Mouse (Mus musculus) adrenal gland, postnatal 0 days (tissue): ENCODE results near the gene Evi2a. TPM values are rescaled to one million over a fixed set of nuclear protein-coding genes. Genes with fewer than 3 reads are reported as not detected.

Experiments used
- polyA plus RNA-seq: library from polyadenylated mRNA; unstranded; fragments of >200 nt; fragmentation: Nextera tagmentation; extraction: Ambion mirVana; gene quantifications from 2 replicates; pipeline ENCODE4 v1.2.1, GENCODE M21; 2015

Evi2a gene
- 7.1 and 7.2 TPM in 2 replicates for polyA plus RNA-seq

DNA sequence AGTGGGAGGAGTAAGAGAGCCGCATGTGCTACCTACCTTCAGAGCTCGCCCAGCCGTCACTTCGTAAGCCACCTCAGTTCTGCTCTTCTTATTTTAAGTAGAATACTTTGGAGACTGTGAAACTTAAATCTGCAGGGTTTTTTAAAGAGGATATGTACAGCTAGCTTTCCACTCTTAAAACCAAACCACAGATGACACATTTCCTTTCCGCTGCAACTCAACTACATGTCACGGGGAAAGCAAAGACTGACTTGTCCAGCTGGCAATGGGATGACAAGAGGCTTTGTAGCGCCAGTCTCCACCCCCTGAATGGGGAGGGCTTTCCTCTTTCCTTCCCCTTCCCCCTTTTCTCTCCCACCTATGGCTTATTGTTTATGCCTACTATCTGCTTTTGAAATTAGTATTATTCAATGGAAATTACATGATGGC lies at the start of gene Evi2a, which contains the start of gene Evi2:
TSS of gene Evi2a (minus strand) at position 277 of the 429 bp plus-strand sequence.
TSS of gene Evi2 (minus strand) at position 257 of the 429 bp plus-strand sequence.

DNA sequence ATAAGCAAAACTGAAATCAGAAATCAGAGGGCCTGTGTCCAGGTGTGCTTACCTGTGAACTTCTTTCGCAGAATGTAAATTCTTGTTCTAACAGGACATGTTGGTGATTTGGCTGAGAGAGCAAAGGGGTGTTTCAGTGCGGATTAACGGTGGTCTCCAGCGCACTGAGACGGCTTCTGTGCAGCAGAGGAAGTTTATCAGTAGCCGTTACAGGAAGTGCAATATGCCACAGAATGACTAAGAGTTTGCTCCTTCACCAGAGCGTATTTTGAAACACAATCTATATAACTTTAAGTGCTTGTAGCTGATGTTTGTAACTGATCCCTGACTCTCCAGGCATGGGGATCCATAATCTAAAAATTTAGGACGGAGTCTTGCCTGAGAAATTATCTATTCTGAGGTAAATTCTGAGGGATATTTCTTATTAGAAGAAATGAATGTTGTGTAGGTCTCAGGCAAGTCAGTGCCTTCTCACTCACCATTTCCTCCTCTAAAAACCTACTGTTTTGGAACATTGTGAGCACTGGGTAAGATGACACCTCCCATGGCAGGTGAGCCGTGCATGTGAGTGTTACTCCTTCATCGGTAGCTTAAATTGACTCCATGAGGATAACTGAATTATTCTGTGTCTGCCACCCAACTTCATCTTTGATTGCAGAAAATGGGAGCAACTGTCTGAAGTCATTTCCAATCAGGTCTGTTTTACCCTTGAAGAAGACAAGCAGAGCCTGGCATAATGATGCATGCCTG lies 6.7 kb downstream of the Evi2a start, which contains the start of gene Evi2b:
TSS of gene Evi2b (minus strand) at position 203 of the 750 bp plus-strand sequence.

DNA sequence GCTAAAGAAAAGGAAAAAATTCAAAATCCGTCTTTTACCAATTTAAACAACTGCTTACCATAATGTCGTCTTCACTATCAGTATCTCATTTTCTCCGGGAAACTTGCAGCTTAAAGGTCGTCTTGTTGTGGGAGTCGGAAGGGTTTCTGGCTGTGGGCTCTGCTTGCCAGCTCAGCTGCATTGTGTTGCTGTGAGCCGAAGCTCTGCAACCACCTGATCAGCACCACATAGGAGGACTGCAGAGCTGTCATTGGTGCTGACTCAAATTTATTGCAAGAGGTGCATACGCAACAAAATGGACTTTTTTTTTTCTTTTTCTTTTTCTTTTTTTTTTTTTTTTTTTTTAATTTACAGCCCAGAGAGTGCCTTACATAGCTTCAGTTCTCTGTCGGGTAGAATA lies 26.6 kb downstream of the Evi2a start, which contains the start of gene Omg:
TSS of gene Omg (minus strand) at position 240 of the 400 bp plus-strand sequence.

Other genes with a start within 250 kb of the Evi2a start
- gene Gm9964, start 233.7 kb downstream of the Evi2a start, polyA plus RNA-seq = not detected in 2 replicates
- 4.1 and 5.4 TPM in 2 replicates for gene Nf1, start 190.9 kb downstream of the Evi2a start, polyA plus RNA-seq
- gene Omg, start 26.5 kb downstream of the Evi2a start, polyA plus RNA-seq = 7.9 and 12.6 TPM in 2 replicates
- gene Evi2b, start 6.8 kb downstream of the Evi2a start, polyA plus RNA-seq = 2.0 and 2.2 TPM in 2 replicates
- gene Evi2, start within 50 bp of the Evi2a start, polyA plus RNA-seq = 0.36 and 0.43 TPM in 2 replicates
- gene Rab11fip4, start 60.6 kb upstream of the Evi2a start, polyA plus RNA-seq = 1.0 and 2.6 TPM in 2 replicates